Mouse (Mus musculus) midbrain, embryonic 14.5 days (tissue): Measurements from ENCODE around the gene Chrm3. TPM values are rescaled to one million over a fixed set of nuclear protein-coding genes. Genes with fewer than 3 reads are reported as not detected.
"Not testable (repeated sequence)": the region's sequence is repeated elsewhere in the genome, so short reads cannot be mapped to it uniquely, and the experiment has no call there.

Experiments used
- ATAC-seq: fragments of 200-750 bp; cut with Nextera tagmentation; 2 replicates; pipeline ENCODE4 v1.8.0; 2017; ENCODE audit warnings: moderate number of reproducible peaks, moderate library complexity; ENCODE audit not compliant: low FRiP score, low TSS enrichment
- DNase-seq: peaks from one replicate; pipeline ENCODE4 v3.0.0-alpha.2; 2015
- H3K27ac ChIP-seq: fragments of 300-500 bp; sonication (generic); replicated peaks from 2 replicates; pipeline ENCODE4 v1.5.1; 2014; ENCODE audit warnings: mild to moderate bottlenecking, low read depth, low read length, moderate library complexity
- H3K27me3 ChIP-seq: fragments of 300-500 bp; sonication (generic); 2 replicates; pipeline ENCODE4 v1.6.1; 2014; ENCODE audit warnings: low read length, control low read depth, mixed read lengths; ENCODE audit not compliant: control insufficient read depth, insufficient read depth
- H3K36me3 ChIP-seq: fragments of 300-500 bp; sonication (generic); 2 replicates; pipeline ENCODE4 v1.6.1; 2014; ENCODE audit warnings: low read length, control low read depth; ENCODE audit not compliant: control insufficient read depth, insufficient read depth
- H3K4me1 ChIP-seq: fragments of 300-500 bp; sonication (generic); 2 replicates; pipeline ENCODE4 v1.6.1; 2014; ENCODE audit warnings: mild to moderate bottlenecking, antibody characterized with exemption, low read length, control low read depth; ENCODE audit not compliant: control insufficient read depth, insufficient read depth
- H3K4me2 ChIP-seq: fragments of 300-500 bp; sonication (generic); 2 replicates; pipeline ENCODE4 v1.6.1; 2014; ENCODE audit warnings: mild to moderate bottlenecking, low read length, moderate library complexity
- H3K4me3 ChIP-seq: fragments of 300-500 bp; sonication (generic); replicated peaks from 2 replicates; pipeline ENCODE4 v1.5.1; 2014; ENCODE audit warnings: low read depth, low read length
- H3K9ac ChIP-seq: fragments of 300-500 bp; sonication (generic); replicated peaks from 2 replicates; pipeline ENCODE4 v1.6.1; 2014; ENCODE audit warnings: mild to moderate bottlenecking, low read length, moderate library complexity
- H3K9me3 ChIP-seq: fragments of 300-500 bp; sonication (generic); 2 replicates; pipeline ENCODE4 v1.6.1; 2016; ENCODE audit warnings: low read length, control low read depth, mixed read lengths; ENCODE audit not compliant: control insufficient read depth
- whole genome bisulfite sequencing: fragments of 180-500 bp; shearing (Covaris S2); extraction: QIAGEN DNeasy Blood & Tissue Kit; methylation state at CpG from one replicate; pipeline ENCODE4 v1.1.7; 2014; 5-methylcytosine and 5-hydroxymethylcytosine counted together
- microRNA-seq: library from miRNA; unstranded; fragments of <30 nt; microRNA quantifications from one replicate; pipeline ENCODE4, GENCODE M21; 2016
- polyA plus RNA-seq: library from polyadenylated mRNA; unstranded; fragments of >200 nt; fragmentation: Nextera tagmentation; extraction: Ambion mirVana; gene quantifications from 2 replicates; pipeline ENCODE4 v1.2.1, GENCODE M21; 2014

The Chrm3 gene
- polyA plus RNA-seq, 1 experiment from 2014 or later, result 2.7 TPM

DNA sequence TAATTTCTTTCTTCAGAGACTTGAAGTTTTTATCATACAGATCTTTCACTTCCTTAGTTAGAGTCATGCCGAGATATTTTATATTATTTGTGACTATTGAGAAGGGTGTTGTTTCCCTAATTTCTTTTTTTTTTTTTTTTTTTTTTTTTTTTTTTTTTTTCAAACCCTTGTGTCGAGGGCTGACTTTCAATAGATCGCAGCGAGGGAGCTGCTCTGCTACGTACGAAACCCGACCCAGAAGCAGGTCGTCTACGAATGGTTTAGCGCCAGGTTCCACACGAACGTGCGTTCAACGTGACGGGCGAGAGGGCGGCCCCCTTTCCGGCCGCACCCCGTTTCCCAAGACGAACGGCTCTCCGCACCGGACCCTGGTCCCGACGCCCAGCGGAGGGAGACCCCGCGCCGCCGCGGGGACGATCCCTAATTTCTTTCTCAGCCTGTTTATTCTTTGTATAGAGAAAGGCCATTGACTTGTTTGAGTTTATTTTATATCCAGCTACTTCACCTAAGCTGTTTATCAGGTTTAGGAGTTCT is 526.4 kb downstream of the Chrm3 start:
- not testable (repeated sequence) for H3K27ac ChIP-seq, H3K27me3 ChIP-seq, H3K9ac ChIP-seq, H3K36me3 ChIP-seq, H3K4me3 ChIP-seq, H3K9me3 ChIP-seq, H3K4me2 ChIP-seq, H3K4me1 ChIP-seq
- 87% methylated on average over 33 of the region's 33 CpGs for WGBS
- ATAC-seq (peak; percentile 60; the same call in 1 of the 2 replicates), DNase-seq (peak; percentile 55)

DNA sequence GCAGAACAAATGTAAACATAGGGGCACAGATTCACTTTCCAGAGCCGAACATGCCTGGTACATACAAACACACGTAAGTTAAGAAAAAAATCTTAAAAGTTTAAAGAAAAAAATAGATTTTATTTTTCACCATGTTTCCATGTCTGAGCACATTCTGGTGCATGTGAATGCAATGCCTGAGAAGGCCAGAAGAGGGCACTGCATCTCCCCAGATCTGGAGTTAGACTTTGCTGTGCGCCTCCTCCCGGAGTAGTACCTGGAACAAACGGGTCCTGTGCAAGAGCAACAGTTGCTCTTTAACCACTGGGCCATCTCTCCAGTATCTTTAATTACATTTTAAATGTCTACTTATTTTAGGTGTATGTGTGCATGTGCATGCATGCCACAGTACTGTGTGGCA is 534.4 kb downstream of the Chrm3 start:
- Histone ChIP-seq H3K27me3 (no peaks in the 10 kb centered on the region), H3K4me3 (no peak overlapping the region), H3K4me2 (no peak overlapping the region), H3K4me1 (no peaks in the 10 kb centered on the region), H3K9me3 (no peaks in the 10 kb centered on the region), H3K9ac (no peak overlapping the region), H3K36me3 (no peaks in the 10 kb centered on the region), H3K27ac (no peak overlapping the region)
- 75% methylated on average over 5 of the region's 5 CpGs for WGBS
- DNase-seq, result peak; percentile 9
- ATAC-seq, result no peak

Small RNA genes within 50 kb of the gene (microRNA-seq; reads per million reads assigned to microRNA genes)
- not detected for gene Gm24187
